Mouse (Mus musculus): ENCODE measurements around the gene Slc1a5.

- no peak for TF ChIP-seq CTCF (conservative IDR thresholded peaks at IDR 0.05; ENCODE audit: low read length)
- no peak for TF ChIP-seq NANOG (IDR thresholded peaks at IDR 0.05; ENCODE audit: borderline replicate concordance, low read length)
Measured at GRCm38 (mm10) chr7:16783224-16783688, 2.1 kb downstream of the Slc1a5 start.
